Mouse (Mus musculus): ENCODE data around the gene Gpr155. TPM values are rescaled to one million over a fixed set of nuclear protein-coding genes. Genes with fewer than 3 reads are reported as not detected.

Gpr155 gene
- polyA plus RNA-seq, 1 experiment from 2014 or later = 12.2 TPM

GRCm38 (mm10) chr2:73347766-73348165 is 38.6 kb downstream of the Gpr155 start:
- no peaks in the 10 kb centered on the region for H3K27me3 ChIP-seq (replicated peaks; ENCODE audit: control insufficient read depth, insufficient read depth, low read length)
- H3K9me3 ChIP-seq (ENCODE audit: control insufficient read depth, low read length) = no peaks in the 10 kb centered on the region
- ATAC-seq = no peak
- H3K4me3 ChIP-seq (replicated peaks; ENCODE audit: low read length) = no peak overlapping the region
- 47% methylated on average over 9 of the region's 9 CpGs for WGBS
- no peaks in the 10 kb centered on the region for H3K36me3 ChIP-seq (ENCODE audit: control insufficient read depth, insufficient read depth)
- no peak overlapping the region for H3K27ac ChIP-seq (ENCODE audit: low read length)
- peaks cover 27% of the 10 kb centered on the region for H3K4me1 ChIP-seq (replicated peaks; ENCODE audit: control insufficient read depth, insufficient read depth, low read length)
- no peak overlapping the region for H3K4me2 ChIP-seq (ENCODE audit: low read length)
- H3K9ac ChIP-seq (replicated peaks; ENCODE audit: low read depth, low read length) = no peak overlapping the region

GRCm38 (mm10) chr2:73347136-73347535 is 39.2 kb downstream of the Gpr155 start:
- Histone ChIP-seq H3K4me3 (replicated peaks; ENCODE audit: low read length) (no peak overlapping the region), H3K27ac (ENCODE audit: low read length) (peak overlapping the region; percentile 75), H3K4me1 (replicated peaks; ENCODE audit: control insufficient read depth, insufficient read depth, low read length) (peaks cover 26% of the 10 kb centered on the region), H3K27me3 (replicated peaks; ENCODE audit: control insufficient read depth, insufficient read depth, low read length) (no peaks in the 10 kb centered on the region), H3K36me3 (ENCODE audit: control insufficient read depth, insufficient read depth) (no peaks in the 10 kb centered on the region), H3K9ac (replicated peaks; ENCODE audit: low read depth, low read length) (no peak overlapping the region), H3K9me3 (ENCODE audit: control insufficient read depth, low read length) (no peaks in the 10 kb centered on the region), H3K4me2 (ENCODE audit: low read length) (no peak overlapping the region)
- WGBS = 60% methylated on average over 6 of the region's 6 CpGs
- ATAC-seq = no peak

GRCm38 (mm10) chr2:73346345-73347086 is 39.9 kb downstream of the Gpr155 start:
- H3K9me3 ChIP-seq (ENCODE audit: control insufficient read depth, low read length) = no peaks in the 10 kb centered on the region
- H3K27ac ChIP-seq (ENCODE audit: low read length) = peak overlapping the region; percentile 75
- no peak overlapping the region for H3K4me3 ChIP-seq (replicated peaks; ENCODE audit: low read length)
- no peaks in the 10 kb centered on the region for H3K36me3 ChIP-seq (ENCODE audit: control insufficient read depth, insufficient read depth)
- WGBS = 60% methylated on average over 13 of the region's 13 CpGs
- peak; percentile 77 for ATAC-seq
- H3K4me2 ChIP-seq (ENCODE audit: low read length) = no peak overlapping the region
- H3K4me1 ChIP-seq (replicated peaks; ENCODE audit: control insufficient read depth, insufficient read depth, low read length) = peaks cover 19% of the 10 kb centered on the region
- H3K27me3 ChIP-seq (replicated peaks; ENCODE audit: control insufficient read depth, insufficient read depth, low read length) = no peaks in the 10 kb centered on the region
- H3K9ac ChIP-seq (replicated peaks; ENCODE audit: low read depth, low read length) = no peak overlapping the region

GRCm38 (mm10) chr2:73345204-73345603 is 41.2 kb downstream of the Gpr155 start:
- ATAC-seq = no peak
- Histone ChIP-seq H3K9ac (replicated peaks; ENCODE audit: low read depth, low read length) (no peak overlapping the region), H3K36me3 (ENCODE audit: control insufficient read depth, insufficient read depth) (no peaks in the 10 kb centered on the region), H3K4me3 (replicated peaks; ENCODE audit: low read length) (no peak overlapping the region), H3K27me3 (replicated peaks; ENCODE audit: control insufficient read depth, insufficient read depth, low read length) (no peaks in the 10 kb centered on the region), H3K27ac (ENCODE audit: low read length) (no peak overlapping the region), H3K4me2 (ENCODE audit: low read length) (no peak overlapping the region), H3K9me3 (ENCODE audit: control insufficient read depth, low read length) (no peaks in the 10 kb centered on the region), H3K4me1 (replicated peaks; ENCODE audit: control insufficient read depth, insufficient read depth, low read length) (peaks cover 15% of the 10 kb centered on the region)
- 68% methylated on average over 4 of the region's 4 CpGs for WGBS

- no peak for ATAC-seq
- whole genome bisulfite sequencing = 91% methylated on average over 5 of the region's 5 CpGs
- H3K36me3 ChIP-seq (ENCODE audit: control insufficient read depth, insufficient read depth) = no peaks in the 10 kb centered on the region
- no peak overlapping the region for H3K9ac ChIP-seq (replicated peaks; ENCODE audit: low read depth, low read length)
- no peak overlapping the region for H3K27ac ChIP-seq (ENCODE audit: low read length)
- peaks cover 15% of the 10 kb centered on the region for H3K4me1 ChIP-seq (replicated peaks; ENCODE audit: control insufficient read depth, insufficient read depth, low read length)
- H3K4me2 ChIP-seq (ENCODE audit: low read length) = no peak overlapping the region
- no peaks in the 10 kb centered on the region for H3K9me3 ChIP-seq (ENCODE audit: control insufficient read depth, low read length)
- no peaks in the 10 kb centered on the region for H3K27me3 ChIP-seq (replicated peaks; ENCODE audit: control insufficient read depth, insufficient read depth, low read length)
- H3K4me3 ChIP-seq (replicated peaks; ENCODE audit: low read length) = no peak overlapping the region
These were observed 42.7 kb downstream of the Gpr155 start for GRCm38 (mm10) chr2:73343701-73344100.

- H3K4me2 ChIP-seq (ENCODE audit: low read length) = no peak overlapping the region
- 75% methylated on average over 8 of the region's 8 CpGs for WGBS
- H3K4me1 ChIP-seq (replicated peaks; ENCODE audit: control insufficient read depth, insufficient read depth, low read length) = no peaks in the 10 kb centered on the region
- no peak for ATAC-seq
- no peak overlapping the region for H3K4me3 ChIP-seq (replicated peaks; ENCODE audit: low read length)
- H3K9me3 ChIP-seq (ENCODE audit: control insufficient read depth, low read length) = no peaks in the 10 kb centered on the region
- no peak overlapping the region for H3K27ac ChIP-seq (ENCODE audit: low read length)
- no peaks in the 10 kb centered on the region for H3K27me3 ChIP-seq (replicated peaks; ENCODE audit: control insufficient read depth, insufficient read depth, low read length)
- H3K36me3 ChIP-seq (ENCODE audit: control insufficient read depth, insufficient read depth) = no peaks in the 10 kb centered on the region
- H3K9ac ChIP-seq (replicated peaks; ENCODE audit: low read depth, low read length) = no peak overlapping the region
These were observed 48.0 kb downstream of the Gpr155 start for GRCm38 (mm10) chr2:73338415-73338814.

- H3K9me3 ChIP-seq (ENCODE audit: control insufficient read depth, low read length) = no peaks in the 10 kb centered on the region
- H3K9ac ChIP-seq (replicated peaks; ENCODE audit: low read depth, low read length) = no peak overlapping the region
- no peaks in the 10 kb centered on the region for H3K36me3 ChIP-seq (ENCODE audit: control insufficient read depth, insufficient read depth)
- no peak overlapping the region for H3K27ac ChIP-seq (ENCODE audit: low read length)
- H3K4me2 ChIP-seq (ENCODE audit: low read length) = no peak overlapping the region
- no peaks in the 10 kb centered on the region for H3K27me3 ChIP-seq (replicated peaks; ENCODE audit: control insufficient read depth, insufficient read depth, low read length)
- H3K4me3 ChIP-seq (replicated peaks; ENCODE audit: low read length) = no peak overlapping the region
- ATAC-seq = no peak
- no peaks in the 10 kb centered on the region for H3K4me1 ChIP-seq (replicated peaks; ENCODE audit: control insufficient read depth, insufficient read depth, low read length)
- 89% methylated on average over 3 of the region's 3 CpGs for WGBS
These were observed 50.4 kb downstream of the Gpr155 start for GRCm38 (mm10) chr2:73335949-73336348.

GRCm38 (mm10) chr2:73325871-73326270 is 60.5 kb downstream of the Gpr155 start:
- H3K9ac ChIP-seq (replicated peaks; ENCODE audit: low read depth, low read length) = no peak overlapping the region
- H3K27me3 ChIP-seq (replicated peaks; ENCODE audit: control insufficient read depth, insufficient read depth, low read length) = no peaks in the 10 kb centered on the region
- H3K27ac ChIP-seq (ENCODE audit: low read length) = no peak overlapping the region
- 88% methylated on average over 5 of the region's 5 CpGs for WGBS
- H3K4me1 ChIP-seq (replicated peaks; ENCODE audit: control insufficient read depth, insufficient read depth, low read length) = no peaks in the 10 kb centered on the region
- H3K36me3 ChIP-seq (ENCODE audit: control insufficient read depth, insufficient read depth) = no peaks in the 10 kb centered on the region
- no peaks in the 10 kb centered on the region for H3K9me3 ChIP-seq (ENCODE audit: control insufficient read depth, low read length)
- no peak for ATAC-seq
- H3K4me3 ChIP-seq (replicated peaks; ENCODE audit: low read length) = no peak overlapping the region
- no peak overlapping the region for H3K4me2 ChIP-seq (ENCODE audit: low read length)

- WGBS = 78% methylated on average over 12 of the region's 12 CpGs
- ATAC-seq = no peak
- no peak overlapping the region for H3K4me3 ChIP-seq (replicated peaks; ENCODE audit: low read length)
These were observed 63.4 kb downstream of the Gpr155 start for GRCm38 (mm10) chr2:73322991-73323390.

GRCm38 (mm10) chr2:73319218-73319617 is 67.2 kb downstream of the Gpr155 start:
- Histone ChIP-seq H3K4me3 (replicated peaks; ENCODE audit: low read length) (no peak overlapping the region), H3K9ac (replicated peaks; ENCODE audit: low read depth, low read length) (no peak overlapping the region), H3K4me1 (replicated peaks; ENCODE audit: control insufficient read depth, insufficient read depth, low read length) (no peaks in the 10 kb centered on the region), H3K4me2 (ENCODE audit: low read length) (no peak overlapping the region), H3K36me3 (ENCODE audit: control insufficient read depth, insufficient read depth) (no peaks in the 10 kb centered on the region), H3K27me3 (replicated peaks; ENCODE audit: control insufficient read depth, insufficient read depth, low read length) (no peaks in the 10 kb centered on the region), H3K27ac (ENCODE audit: low read length) (no peak overlapping the region), H3K9me3 (ENCODE audit: control insufficient read depth, low read length) (no peaks in the 10 kb centered on the region)
- no peak for ATAC-seq
- WGBS = 90% methylated on average over 5 of the region's 5 CpGs

More at GRCm38 (mm10) chr2:73322991-73323390, 63.4 kb downstream of the Gpr155 start:
- Histone ChIP-seq H3K9me3 (ENCODE audit: control insufficient read depth, low read length) (no peaks in the 10 kb centered on the region), H3K36me3 (ENCODE audit: control insufficient read depth, insufficient read depth) (no peaks in the 10 kb centered on the region), H3K4me1 (replicated peaks; ENCODE audit: control insufficient read depth, insufficient read depth, low read length) (no peaks in the 10 kb centered on the region), H3K9ac (replicated peaks; ENCODE audit: low read depth, low read length) (no peak overlapping the region), H3K27me3 (replicated peaks; ENCODE audit: control insufficient read depth, insufficient read depth, low read length) (no peaks in the 10 kb centered on the region), H3K4me2 (ENCODE audit: low read length) (no peak overlapping the region), H3K27ac (ENCODE audit: low read length) (no peak overlapping the region)

Data from forebrain, embryonic 16.5 days (tissue).